Mouse (Mus musculus): ENCODE data around the gene Ahdc1.

DNA sequence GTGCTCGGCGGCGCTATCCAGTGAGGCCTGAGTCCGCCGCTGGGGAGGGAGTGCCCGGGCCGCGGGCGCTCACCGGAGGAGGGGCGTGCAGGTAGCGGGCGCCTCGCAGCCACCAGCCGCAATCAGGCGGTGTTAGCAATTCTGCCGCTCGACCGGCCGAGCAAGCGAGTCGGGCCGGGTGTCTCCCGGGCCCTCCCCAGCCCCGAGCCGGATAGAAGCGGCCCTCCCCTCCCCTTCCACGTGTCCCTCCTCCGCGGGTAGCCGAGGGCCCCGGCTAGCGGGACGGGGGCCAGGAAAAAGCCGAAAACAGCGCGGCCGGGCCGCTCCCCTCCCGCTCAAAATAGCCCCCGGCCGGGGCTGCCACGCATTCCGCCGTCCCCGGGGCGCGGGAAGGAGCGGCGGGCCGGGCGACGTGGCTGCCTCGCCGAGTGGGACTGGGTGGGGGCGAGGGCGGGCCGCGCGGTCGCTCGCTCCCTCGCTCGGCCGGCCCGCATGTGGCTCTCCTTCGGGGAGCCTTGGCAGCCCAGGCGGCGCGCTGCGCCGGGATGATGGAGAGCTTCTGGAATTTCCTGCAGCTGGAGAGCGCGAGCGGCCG lies 27.6 kb downstream of the Ahdc1 start:
- TF ChIP-seq POLR2A (IDR thresholded peaks at IDR 0.05; ENCODE audit: low read depth, low read length) (no peak), CHD2 (IDR thresholded peaks at IDR 0.05; ENCODE audit: low read length) (no peak), EP300 (IDR thresholded peaks at IDR 0.05; ENCODE audit: low read length) (no peak), CTCF (conservative IDR thresholded peaks at IDR 0.05 in 1 of 2, IDR thresholded peaks at IDR 0.05 in 1 of 2; ENCODE audit: low read depth in 2 of 2, low read length in 2 of 2) (no peak), HCFC1 (IDR thresholded peaks at IDR 0.05; ENCODE audit: low read depth, low read length) (no peak), CHD1 (IDR thresholded peaks at IDR 0.05; ENCODE audit: low read depth, low read length) (no peak), TBP (conservative IDR thresholded peaks at IDR 0.05; ENCODE audit: low read depth, low read length) (no peak), ZNF384 (IDR thresholded peaks at IDR 0.05; ENCODE audit: low read depth, low read length) (no peak)
